Mouse (Mus musculus): ENCODE data around the gene Hivep1. TPM values are rescaled to one million over a fixed set of nuclear protein-coding genes. Genes with fewer than 3 reads are reported as not detected.
A peak's percentile ranks its signal among the peaks of the same experiment; 100 is the strongest.

Hivep1 gene
- total and polyA plus RNA-seq, 3 experiments: 2.2 to 15.9 TPM; not detected in 1

GRCm38 (mm10) chr13:42102980-42103379 lies 51.2 kb downstream of the Hivep1 start:
- Histone ChIP-seq H3K27me3 (ENCODE audit: control insufficient read depth in 1 of 2, insufficient read depth in 2 of 2, low read length in 2 of 2) (no peaks in the 10 kb centered on the region), H3K9ac (ENCODE audit: control insufficient read depth, low read depth, low read length, poor library complexity, severe bottlenecking) (peak overlapping the region; percentile 87), H3K4me1 (ENCODE audit: control insufficient read depth in 1 of 2, insufficient read depth in 2 of 2, low read length in 2 of 2) (peaks cover 13% of the 10 kb centered on the region in 2 experiments), H3K36me3 (ENCODE audit: control insufficient read depth in 1 of 2, insufficient read depth in 2 of 2, low read length in 2 of 2) (peaks cover 0 to 6% of the 10 kb centered on the region in 2 experiments; a peak in 2 of 4 replicates), H3K4me3 (ENCODE audit: control insufficient read depth in 1 of 2, insufficient read depth in 1 of 2, low read depth in 2 of 2, low read length in 2 of 2) (peak overlapping the region; percentile 87 to 96), H3K9me3 (replicated peaks; ENCODE audit: insufficient read depth, low read length) (no peaks in the 10 kb centered on the region), H3K27ac (ENCODE audit: control insufficient read depth, low read depth, low read length) (peak overlapping the region; percentile 87), H3K79me2 (ENCODE audit: control insufficient read depth, insufficient read depth, low read length, poor library complexity) (peaks cover 7% of the 10 kb centered on the region)
- DNase-seq (ENCODE audit: low read depth, low spot score): peak; percentile 80
- peak in 1 of 2 experiments; percentile 30; a peak in 1 of 4 replicates for TF ChIP-seq POLR2A (IDR thresholded peaks at IDR 0.05; ENCODE audit: control insufficient read depth in 1 of 2, insufficient read depth in 1 of 2, low read depth in 1 of 2, low read length in 2 of 2, poor library complexity in 1 of 2)
- TF ChIP-seq MAZ (IDR thresholded peaks at IDR 0.05; ENCODE audit: low read depth, low read length): no peak
- TF ChIP-seq TAL1 (IDR thresholded peaks at IDR 0.05; ENCODE audit: low read length): no peak; the same call in 1 of the 2 replicates
- TF ChIP-seq BHLHE40 (IDR thresholded peaks at IDR 0.05; ENCODE audit: borderline replicate concordance, low read depth, low read length): peak; percentile 39; the same call in 1 of the 2 replicates
- TF ChIP-seq MYB (IDR thresholded peaks at IDR 0.05; ENCODE audit: low read depth, low read length): no peak
- peak; percentile 36 for TF ChIP-seq NELFE (IDR thresholded peaks at IDR 0.05; ENCODE audit: low read depth, low read length)
- TF ChIP-seq TCF12 (IDR thresholded peaks at IDR 0.05; ENCODE audit: low read depth, low read length): no peak
- TF ChIP-seq MYC (IDR thresholded peaks at IDR 0.05; ENCODE audit: low read depth, low read length): no peak
- peak; percentile 40; the same call in 1 of the 2 replicates for TF ChIP-seq SIN3A (IDR thresholded peaks at IDR 0.05; ENCODE audit: low read length)
- TF ChIP-seq RCOR1 (IDR thresholded peaks at IDR 0.05; ENCODE audit: low read depth, low read length): no peak
- TF ChIP-seq HCFC1 (IDR thresholded peaks at IDR 0.05; ENCODE audit: low read depth, low read length): 0 out of 2 replicates have a peak, but pooled peaks have one; percentile 18
- no peak for TF ChIP-seq ZKSCAN1 (IDR thresholded peaks at IDR 0.05; ENCODE audit: low read depth, low read length)
- TF ChIP-seq MAX (IDR thresholded peaks at IDR 0.05; ENCODE audit: low read length): no peak
- no peak for TF ChIP-seq ELF1 (IDR thresholded peaks at IDR 0.05; ENCODE audit: low read depth, low read length)
- no peak; the same call in 1 of the 2 replicates for TF ChIP-seq USF1 (IDR thresholded peaks at IDR 0.05; ENCODE audit: low read depth, low read length)
- TF ChIP-seq KAT2A (conservative IDR thresholded peaks at IDR 0.05; ENCODE audit: low read depth, low read length): no peak
- TF ChIP-seq TBP (IDR thresholded peaks at IDR 0.05; ENCODE audit: low read depth, low read length): 0 out of 2 replicates have a peak, but pooled peaks have one; percentile 14
- peak; percentile 17; the same call in 1 of the 2 replicates for TF ChIP-seq ETS1 (IDR thresholded peaks at IDR 0.05; ENCODE audit: low read depth, low read length)

GRCm38 (mm10) chr13:42103486-42104166 lies 51.8 kb downstream of the Hivep1 start:
- TF ChIP-seq GATA1 (IDR thresholded peaks at IDR 0.05; ENCODE audit: low read depth, low read length) (no peak), MXI1 (IDR thresholded peaks at IDR 0.05; ENCODE audit: low read depth, low read length) (0 out of 2 replicates have a peak, but pooled peaks have one; percentile 25), RCOR1 (IDR thresholded peaks at IDR 0.05; ENCODE audit: low read depth, low read length) (no peak)
- Histone ChIP-seq H3K36me3 (ENCODE audit: control insufficient read depth in 1 of 2, insufficient read depth in 2 of 2, low read length in 2 of 2) (peaks cover 0 to 6% of the 10 kb centered on the region in 2 experiments; a peak in 2 of 4 replicates), H3K4me1 (ENCODE audit: control insufficient read depth in 1 of 2, insufficient read depth in 2 of 2, low read length in 2 of 2) (peaks cover 13% of the 10 kb centered on the region in 2 experiments), H3K27me3 (ENCODE audit: control insufficient read depth in 1 of 2, insufficient read depth in 2 of 2, low read length in 2 of 2) (no peaks in the 10 kb centered on the region), H3K79me2 (ENCODE audit: control insufficient read depth, insufficient read depth, low read length, poor library complexity) (peaks cover 7% of the 10 kb centered on the region), H3K9ac (ENCODE audit: control insufficient read depth, low read depth, low read length, poor library complexity, severe bottlenecking) (peak overlapping the region; percentile 87), H3K27ac (ENCODE audit: control insufficient read depth, low read depth, low read length) (peak overlapping the region; percentile 87), H3K4me3 (ENCODE audit: control insufficient read depth in 1 of 2, insufficient read depth in 1 of 2, low read depth in 2 of 2, low read length in 2 of 2) (peak overlapping the region; percentile 87 to 96), H3K9me3 (replicated peaks; ENCODE audit: insufficient read depth, low read length) (no peaks in the 10 kb centered on the region)
- DNase-seq (ENCODE audit: low read depth, low spot score): peak; percentile 71
